In genomic region chr4:142825786-142826185, GRCm38 (mm10) we compare ENCODE assay signal across 11 mouse cellular contexts.
A peak's percentile ranks its signal among the peaks of the same experiment; 100 is the strongest.
DNase-seq lines count a peak whose midpoint lies in the region; ATAC-seq and TF ChIP-seq lines count a peak whose summit lies in the region.
"Had no signal": no experiment of that assay in that cellular context is flagged by ENCODE, and none has a peak within 500 bp of the region (broad histone marks: within the 10 kb centered on the region; RNA-seq: fewer than 3 reads in every experiment).

No protein-coding gene starts in this region.

- no peaks in the 10 kb centered on the region for H3K27me3 ChIP-seq in embryonic facial prominence, embryonic 12.5 days
- H3K27me3 ChIP-seq in hindbrain, embryonic 12.5 days, result no peaks in the 10 kb centered on the region; the same call in 1 of the 2 replicates
- no peaks in the 10 kb centered on the region for H3K27me3 ChIP-seq in midbrain, embryonic 14.5 days (ENCODE audit: control insufficient read depth, insufficient read depth, low read length)

- ATAC-seq in embryonic facial prominence, embryonic 12.5 days (ENCODE audit: insufficient number of reproducible peaks, insufficient read depth, low FRiP score, low TSS enrichment), result no peak
- ATAC-seq in hindbrain, embryonic 12.5 days (ENCODE audit: low FRiP score), result peak; percentile 36; the same call in 1 of the 2 replicates
- peak; percentile 3; the same call in 1 of the 2 replicates for ATAC-seq in midbrain, embryonic 14.5 days (ENCODE audit: low FRiP score, low TSS enrichment)

- H3K9me3 ChIP-seq in embryonic facial prominence, embryonic 12.5 days, result no peaks in the 10 kb centered on the region
- H3K9me3 ChIP-seq in hindbrain, embryonic 12.5 days (replicated peaks), result no peaks in the 10 kb centered on the region
- no peaks in the 10 kb centered on the region for H3K9me3 ChIP-seq in midbrain, embryonic 14.5 days (ENCODE audit: control insufficient read depth, low read length)

- H3K4me3 ChIP-seq in embryonic facial prominence, embryonic 12.5 days, result 0 out of 2 replicates have a peak overlapping the region, but pooled peaks have one; percentile 9
- H3K4me3 ChIP-seq in hindbrain, embryonic 12.5 days, result no peak overlapping the region
- no peak overlapping the region for H3K4me3 ChIP-seq in midbrain, embryonic 14.5 days (replicated peaks; ENCODE audit: low read depth, low read length)

- TF ChIP-seq POLR2A in brain, embryonic 14.5 days (IDR thresholded peaks at IDR 0.05; ENCODE audit: borderline replicate concordance, extremely low read depth, insufficient read depth, insufficient read length, poor library complexity, severe bottlenecking), result no peak

- peaks cover 26% of the 10 kb centered on the region for H3K4me1 ChIP-seq in embryonic facial prominence, embryonic 12.5 days
- H3K4me1 ChIP-seq in hindbrain, embryonic 12.5 days, result peaks cover 33% of the 10 kb centered on the region
- H3K4me1 ChIP-seq in midbrain, embryonic 14.5 days (ENCODE audit: control insufficient read depth, insufficient read depth, low read length), result peaks cover 40% of the 10 kb centered on the region

- peak overlapping the region; percentile 17; the same call in 1 of the 2 replicates for H3K27ac ChIP-seq in embryonic facial prominence, embryonic 12.5 days
- peak overlapping the region; percentile 67 for H3K27ac ChIP-seq in hindbrain, embryonic 12.5 days
- peak overlapping the region; percentile 79 for H3K27ac ChIP-seq in midbrain, embryonic 14.5 days (replicated peaks; ENCODE audit: low read depth, low read length)

- intact Hi-C loops in heart, postnatal 25 days (cut with DNase I), result no loop called here

- H3K36me3 ChIP-seq in embryonic facial prominence, embryonic 12.5 days, result no peaks in the 10 kb centered on the region
- H3K36me3 ChIP-seq in hindbrain, embryonic 12.5 days, result no peaks in the 10 kb centered on the region
- no peaks in the 10 kb centered on the region for H3K36me3 ChIP-seq in midbrain, embryonic 14.5 days (ENCODE audit: control insufficient read depth, insufficient read depth, low read length)

- no peak for TF ChIP-seq CTCF in brain, embryonic 14.5 days (IDR thresholded peaks at IDR 0.05; ENCODE audit: borderline replicate concordance, extremely low read depth, insufficient read depth, insufficient read length)

- DNase-seq in brain, embryonic 14.5 days (ENCODE audit: low read depth), result peak; percentile 76
- peak; percentile 62 for DNase-seq in midbrain, embryonic 14.5 days
- DNase-seq in adrenal gland, postnatal 10 days, result no peak
- no peak for DNase-seq in B cell, adult 2 months
- no peak for DNase-seq in heart, postnatal 25 days (ENCODE audit: low spot score)
- DNase-seq: cerebellum, adult 9-10 months; heart, postnatal 14 days; kidney, postnatal 36 days; lung, adult 2 months had no signal

- 23% methylated on average over 5 of the region's 5 CpGs for WGBS in embryonic facial prominence, embryonic 12.5 days
- WGBS in hindbrain, embryonic 12.5 days, result 28% methylated on average over 5 of the region's 5 CpGs
- WGBS in midbrain, embryonic 14.5 days, result 13% methylated on average over 5 of the region's 5 CpGs

- H3K4me2 ChIP-seq in embryonic facial prominence, embryonic 12.5 days (replicated peaks), result peak overlapping the region; percentile 41
- H3K4me2 ChIP-seq in hindbrain, embryonic 12.5 days (replicated peaks), result peak overlapping the region; percentile 44
- H3K4me2 ChIP-seq in midbrain, embryonic 14.5 days (ENCODE audit: low read length), result peak overlapping the region; percentile 32

- H3K9ac ChIP-seq in embryonic facial prominence, embryonic 12.5 days, result no peak overlapping the region
- no peak overlapping the region for H3K9ac ChIP-seq in hindbrain, embryonic 12.5 days
- H3K9ac ChIP-seq in midbrain, embryonic 14.5 days (replicated peaks; ENCODE audit: low read length), result no peak overlapping the region

Comparison
In these comparisons a context has a peak if more than half of its experiments do, and no peak if none do; other contexts are left out.
1. DNase-seq: peak in brain, embryonic 14.5 days (single experiment) and midbrain, embryonic 14.5 days (single experiment); none in adrenal gland, postnatal 10 days (single experiment), B cell, adult 2 months (0 of 2) and heart, postnatal 25 days (single experiment).
2. H3K27ac ChIP-seq: peak in every context shown above with its lines; median percentile 79 in midbrain, embryonic 14.5 days; 67 in hindbrain, embryonic 12.5 days; 17 in embryonic facial prominence, embryonic 12.5 days.
3. Peak in every context shown above with its lines, with median percentiles within 50 percentile points of each other: H3K4me2 ChIP-seq.